Mouse (Mus musculus): ENCODE measurements around the gene Arhgef3.

GRCm38 (mm10) chr14:27432064-27432463 lies 317.4 kb downstream of the Arhgef3 start:
- TF ChIP-seq CTCF (conservative IDR thresholded peaks at IDR 0.05; ENCODE audit: insufficient read depth, insufficient read length, low read depth, low read length) (no peak), POLR2A (IDR thresholded peaks at IDR 0.05; ENCODE audit: low read depth, low read length) (no peak)
